Mouse (Mus musculus): ENCODE results near the gene Tcf19. TPM values are rescaled to one million over a fixed set of nuclear protein-coding genes. Genes with fewer than 3 reads are reported as not detected.

Gene Tcf19
- polyA plus RNA-seq, 1 experiment from 2014 or later, result 78.2 TPM

- Histone ChIP-seq H3K9me3 (no peaks in the 10 kb centered on the region), H3K4me1 (peaks cover 22% of the 10 kb centered on the region), H3K27me3 (peaks cover 45% of the 10 kb centered on the region), H3K9ac (no peak within 1 kb of the TSS), H3K4me2 (no peak within 1 kb of the TSS), H3K36me3 (no peaks in the 10 kb centered on the region), H3K4me3 (no peak within 1 kb of the TSS), H3K27ac (no peak within 1 kb of the TSS)
- ATAC-seq (ENCODE audit: insufficient number of reproducible peaks, insufficient read depth, low FRiP score, low TSS enrichment, low read depth), result no peak
- 46% methylated on average over 13 of the region's 13 CpGs for WGBS
Observed at GRCm38 (mm10) chr17:35505776-35506175, 10.8 kb downstream of the Tcf19 start, which contains the start of gene Pou5f1. Gene Pou5f1, plus strand, starts transcription at chr17:35506018.

GRCm38 (mm10) chr17:35504628-35505481 is 11.8 kb downstream of the Tcf19 start:
- Histone ChIP-seq H3K4me3 (no peak overlapping the region), H3K27me3 (peaks cover 45% of the 10 kb centered on the region), H3K36me3 (no peaks in the 10 kb centered on the region), H3K27ac (no peak overlapping the region), H3K9ac (no peak overlapping the region), H3K4me2 (no peak overlapping the region), H3K4me1 (peaks cover 22% of the 10 kb centered on the region), H3K9me3 (no peaks in the 10 kb centered on the region)
- no peak for ATAC-seq (ENCODE audit: insufficient number of reproducible peaks, insufficient read depth, low FRiP score, low TSS enrichment, low read depth)
- WGBS, result 24% methylated on average over 8 of the region's 8 CpGs

GRCm38 (mm10) chr17:35503849-35504248 is 12.8 kb downstream of the Tcf19 start:
- Histone ChIP-seq H3K9me3 (no peaks in the 10 kb centered on the region), H3K27ac (no peak overlapping the region), H3K27me3 (peaks cover 42% of the 10 kb centered on the region), H3K4me1 (peaks cover 19% of the 10 kb centered on the region), H3K9ac (no peak overlapping the region), H3K4me2 (no peak overlapping the region), H3K4me3 (no peak overlapping the region), H3K36me3 (no peaks in the 10 kb centered on the region)
- WGBS, result 27% methylated on average over 5 of the region's 5 CpGs
- ATAC-seq (ENCODE audit: insufficient number of reproducible peaks, insufficient read depth, low FRiP score, low TSS enrichment, low read depth), result no peak

GRCm38 (mm10) chr17:35502762-35503161 is 13.9 kb downstream of the Tcf19 start:
- peaks cover 19% of the 10 kb centered on the region for H3K4me1 ChIP-seq
- H3K9ac ChIP-seq, result no peak overlapping the region
- H3K4me3 ChIP-seq, result no peak overlapping the region
- H3K27me3 ChIP-seq, result peaks cover 35% of the 10 kb centered on the region
- H3K9me3 ChIP-seq, result no peaks in the 10 kb centered on the region
- no peak overlapping the region for H3K4me2 ChIP-seq
- peak overlapping the region; percentile 84 for H3K27ac ChIP-seq
- WGBS, result 53% methylated on average over 5 of the region's 5 CpGs
- H3K36me3 ChIP-seq, result no peaks in the 10 kb centered on the region
- no peak for ATAC-seq (ENCODE audit: insufficient number of reproducible peaks, insufficient read depth, low FRiP score, low TSS enrichment, low read depth)

GRCm38 (mm10) chr17:35502226-35502625 is 14.4 kb downstream of the Tcf19 start:
- 4% methylated on average over 6 of the region's 6 CpGs for WGBS
- Histone ChIP-seq H3K9me3 (no peaks in the 10 kb centered on the region), H3K36me3 (no peaks in the 10 kb centered on the region), H3K27me3 (peaks cover 30% of the 10 kb centered on the region), H3K4me1 (peaks cover 19% of the 10 kb centered on the region), H3K4me2 (no peak overlapping the region), H3K27ac (peak overlapping the region; percentile 84), H3K9ac (no peak overlapping the region), H3K4me3 (no peak overlapping the region)
- ATAC-seq (ENCODE audit: insufficient number of reproducible peaks, insufficient read depth, low FRiP score, low TSS enrichment, low read depth), result no peak

GRCm38 (mm10) chr17:35497124-35497523 is 19.5 kb downstream of the Tcf19 start:
- H3K27me3 ChIP-seq, result no peaks in the 10 kb centered on the region
- no peak overlapping the region for H3K9ac ChIP-seq
- no peak overlapping the region for H3K4me2 ChIP-seq
- no peaks in the 10 kb centered on the region for H3K36me3 ChIP-seq
- WGBS, result 92% methylated on average over 7 of the region's 7 CpGs
- peaks cover 3% of the 10 kb centered on the region for H3K4me1 ChIP-seq
- ATAC-seq (ENCODE audit: insufficient number of reproducible peaks, insufficient read depth, low FRiP score, low TSS enrichment, low read depth), result no peak
- no peaks in the 10 kb centered on the region for H3K9me3 ChIP-seq
- H3K4me3 ChIP-seq, result no peak overlapping the region
- no peak overlapping the region for H3K27ac ChIP-seq

GRCm38 (mm10) chr17:35490320-35490719 is 26.3 kb downstream of the Tcf19 start:
- H3K9ac ChIP-seq, result no peak overlapping the region
- H3K4me3 ChIP-seq, result no peak overlapping the region
- no peaks in the 10 kb centered on the region for H3K36me3 ChIP-seq
- no peaks in the 10 kb centered on the region for H3K4me1 ChIP-seq
- no peaks in the 10 kb centered on the region for H3K9me3 ChIP-seq
- no peak for ATAC-seq (ENCODE audit: insufficient number of reproducible peaks, insufficient read depth, low FRiP score, low TSS enrichment, low read depth)
- WGBS, result 59% methylated on average over 5 of the region's 5 CpGs
- H3K4me2 ChIP-seq, result no peak overlapping the region
- no peaks in the 10 kb centered on the region for H3K27me3 ChIP-seq
- H3K27ac ChIP-seq, result no peak overlapping the region

GRCm38 (mm10) chr17:35488041-35488440 is 28.6 kb downstream of the Tcf19 start:
- no peak for ATAC-seq (ENCODE audit: insufficient number of reproducible peaks, insufficient read depth, low FRiP score, low TSS enrichment, low read depth)
- no peaks in the 10 kb centered on the region for H3K9me3 ChIP-seq
- WGBS, result 93% methylated on average over 2 of the region's 2 CpGs

GRCm38 (mm10) chr17:35486726-35487125 is 29.9 kb downstream of the Tcf19 start:
- H3K9ac ChIP-seq, result 0 out of 2 replicates have a peak overlapping the region, but pooled peaks have one; percentile 36
- H3K4me1 ChIP-seq, result no peaks in the 10 kb centered on the region
- H3K9me3 ChIP-seq, result no peaks in the 10 kb centered on the region
- WGBS, result 51% methylated on average over 10 of the region's 10 CpGs
- H3K4me2 ChIP-seq, result no peak overlapping the region
- ATAC-seq (ENCODE audit: insufficient number of reproducible peaks, insufficient read depth, low FRiP score, low TSS enrichment, low read depth), result no peak
- H3K27ac ChIP-seq, result no peak overlapping the region
- H3K27me3 ChIP-seq, result no peaks in the 10 kb centered on the region
- H3K4me3 ChIP-seq, result no peak overlapping the region
- no peaks in the 10 kb centered on the region for H3K36me3 ChIP-seq

More at GRCm38 (mm10) chr17:35488041-35488440, 28.6 kb downstream of the Tcf19 start:
- no peaks in the 10 kb centered on the region for H3K27me3 ChIP-seq
- no peak overlapping the region for H3K4me3 ChIP-seq
- H3K9ac ChIP-seq, result no peak overlapping the region
- H3K4me2 ChIP-seq, result no peak overlapping the region
- H3K27ac ChIP-seq, result no peak overlapping the region
- no peaks in the 10 kb centered on the region for H3K36me3 ChIP-seq
- H3K4me1 ChIP-seq, result no peaks in the 10 kb centered on the region

- no peak overlapping the region for H3K4me3 ChIP-seq
- no peak overlapping the region for H3K9ac ChIP-seq
- no peaks in the 10 kb centered on the region for H3K36me3 ChIP-seq
- H3K4me1 ChIP-seq, result no peaks in the 10 kb centered on the region
- 44% methylated on average over 4 of the region's 4 CpGs for WGBS
- H3K27me3 ChIP-seq, result no peaks in the 10 kb centered on the region
- no peaks in the 10 kb centered on the region for H3K9me3 ChIP-seq
- no peak overlapping the region for H3K4me2 ChIP-seq
- H3K27ac ChIP-seq, result no peak overlapping the region
- ATAC-seq (ENCODE audit: insufficient number of reproducible peaks, insufficient read depth, low FRiP score, low TSS enrichment, low read depth), result no peak
Observed at GRCm38 (mm10) chr17:35485702-35486101, 30.9 kb downstream of the Tcf19 start.

GRCm38 (mm10) chr17:35484066-35484465 is 32.6 kb downstream of the Tcf19 start:
- H3K9ac ChIP-seq, result no peak overlapping the region
- no peaks in the 10 kb centered on the region for H3K36me3 ChIP-seq
- no peak overlapping the region for H3K4me3 ChIP-seq
- H3K9me3 ChIP-seq, result no peaks in the 10 kb centered on the region
- 1% methylated on average over 9 of the region's 9 CpGs for WGBS
- H3K4me2 ChIP-seq, result no peak overlapping the region
- H3K27me3 ChIP-seq, result no peaks in the 10 kb centered on the region
- ATAC-seq (ENCODE audit: insufficient number of reproducible peaks, insufficient read depth, low FRiP score, low TSS enrichment, low read depth), result no peak
- no peaks in the 10 kb centered on the region for H3K4me1 ChIP-seq
- H3K27ac ChIP-seq, result no peak overlapping the region

All from embryonic facial prominence, embryonic 13.5 days (tissue).